Mouse (Mus musculus) left cerebral cortex, adult 9 months (tissue): ENCODE results near the gene Dcxr.
"Not testable (repeated sequence)": the region's sequence is repeated elsewhere in the genome, so short reads cannot be mapped to it uniquely, and the experiment has no call there.

Experiments used
- DNase-seq, 2 experiments: peaks; one replicate each; pipeline ENCODE4 v3.0.0; 2022; ENCODE audit warnings: low spot score in 2 of 2

The Dcxr gene

GRCm38 (mm10) chr11:120709551-120709950, 17.5 kb downstream of the Dcxr start:
- no peak for DNase-seq

- DNase-seq: no peak
Observed at GRCm38 (mm10) chr11:120707969-120708368, 19.1 kb downstream of the Dcxr start.

GRCm38 (mm10) chr11:120707225-120707624, 19.9 kb downstream of the Dcxr start:
- DNase-seq: no peak

- DNase-seq: no peak
Observed at GRCm38 (mm10) chr11:120706120-120706519, 21.0 kb downstream of the Dcxr start.

GRCm38 (mm10) chr11:120704486-120705325, 22.4 kb downstream of the Dcxr start:
- DNase-seq: no peak

- no peak for DNase-seq
Observed at GRCm38 (mm10) chr11:120703696-120704454, 23.2 kb downstream of the Dcxr start.

DNA sequence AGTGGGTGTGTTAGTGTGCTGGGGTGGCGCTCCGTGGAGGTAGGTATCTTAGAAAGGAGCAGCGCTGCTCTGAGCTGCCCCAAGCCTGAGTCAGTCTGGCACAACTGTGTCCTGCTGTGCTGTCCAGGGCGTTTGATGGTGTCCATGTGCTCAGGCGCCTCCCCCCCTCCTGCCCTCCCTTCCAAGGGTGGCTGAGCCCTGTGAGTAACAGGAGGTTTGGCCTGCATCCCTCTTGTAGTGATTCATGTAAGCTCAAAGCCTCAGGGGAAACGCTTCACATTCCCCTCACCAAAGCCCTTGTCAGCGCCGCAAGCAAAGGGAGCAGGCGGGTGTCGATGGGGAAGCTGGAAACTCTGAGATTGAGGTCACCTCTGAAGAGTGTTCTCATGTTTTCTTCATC, 29.3 kb downstream of the Dcxr start:
- no peak for DNase-seq

GRCm38 (mm10) chr11:120696568-120696967, 30.5 kb downstream of the Dcxr start:
- DNase-seq: no peak

DNA sequence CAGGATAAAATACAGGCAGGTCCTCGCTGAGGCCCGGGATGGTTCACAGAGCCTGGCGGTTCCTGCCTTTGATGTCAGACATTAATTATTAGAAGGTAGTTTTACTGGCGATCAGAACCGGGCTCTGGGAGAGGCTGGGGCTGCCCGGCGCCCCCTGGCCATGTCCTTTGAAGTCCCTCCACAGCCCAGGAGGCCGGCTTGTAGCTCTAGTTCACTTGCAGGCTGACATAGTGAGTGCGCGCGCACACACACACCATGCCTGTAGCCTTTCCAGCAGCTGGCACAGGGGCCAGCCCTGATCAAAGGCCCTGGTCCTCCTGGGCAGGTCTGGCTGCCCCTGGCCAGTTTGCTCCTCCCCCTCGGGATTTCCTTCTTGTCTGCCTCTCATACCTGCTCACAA, 31.4 kb downstream of the Dcxr start:
- no peak for DNase-seq

DNA sequence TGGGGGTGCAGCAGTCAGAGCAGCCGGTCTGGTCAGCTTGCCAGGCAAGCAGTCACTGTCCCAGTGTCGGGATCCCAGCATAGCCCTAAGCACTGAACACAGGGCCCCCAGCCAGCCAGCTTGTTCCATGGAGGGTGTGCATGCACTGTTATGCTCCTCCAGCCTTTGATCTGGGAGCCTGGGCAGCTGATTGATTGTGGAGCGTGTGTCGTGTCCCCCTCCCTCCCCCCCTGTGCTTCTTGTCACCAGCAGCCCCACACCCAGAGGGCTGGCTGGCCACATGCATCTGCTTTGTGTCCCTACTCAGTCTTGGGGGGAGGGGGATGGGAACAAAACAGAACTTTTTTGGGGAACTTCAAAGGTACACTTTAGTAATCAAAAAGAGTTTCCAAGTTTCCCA, 31.9 kb downstream of the Dcxr start:
- DNase-seq: no peak

DNA sequence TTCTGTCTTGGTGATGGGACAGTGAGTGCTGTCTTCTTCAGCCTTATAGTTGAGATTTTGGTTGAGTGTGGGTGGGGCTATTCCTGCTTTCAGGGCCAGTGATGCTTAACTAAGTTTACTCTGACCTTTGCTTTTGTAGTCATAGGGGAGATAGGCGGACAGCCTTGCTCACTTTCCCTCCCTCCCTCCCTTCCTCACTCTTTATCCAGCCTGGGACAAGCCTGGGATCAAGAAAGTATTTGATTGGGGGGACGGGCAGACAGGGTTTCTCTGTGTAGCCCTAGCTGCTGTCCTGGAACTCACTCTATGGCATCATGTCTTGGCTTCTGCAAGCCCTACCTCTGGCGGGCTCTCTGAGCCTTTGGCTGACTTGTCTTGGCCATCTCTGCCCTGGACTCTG, 33.6 kb downstream of the Dcxr start:
- DNase-seq: no peak

DNA sequence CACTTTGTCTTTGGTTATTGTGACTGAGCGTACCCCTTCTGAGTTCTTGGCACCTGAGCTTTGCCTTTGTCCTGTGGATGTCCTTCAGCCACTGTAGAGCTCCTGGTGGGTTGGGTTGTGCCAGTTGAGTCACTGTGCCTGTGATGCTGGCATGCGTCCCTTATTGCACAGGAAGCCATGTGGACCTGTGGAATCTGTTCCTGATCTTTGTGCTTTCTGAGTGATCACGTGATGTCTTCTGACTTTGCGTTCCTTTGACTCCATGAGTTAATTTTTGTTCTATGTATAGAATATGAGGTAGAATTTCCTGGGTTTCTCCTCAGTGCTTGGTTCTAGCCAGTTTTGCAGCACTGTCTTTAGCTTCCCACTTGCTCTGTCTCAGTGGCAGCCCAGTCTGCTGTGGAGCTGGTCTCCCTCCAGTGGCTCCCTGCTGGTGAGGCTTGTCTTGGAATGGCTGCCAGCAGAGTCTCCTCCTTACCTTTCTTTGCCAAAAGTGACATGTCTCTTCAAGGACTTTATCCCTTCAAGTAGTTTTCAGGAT, 34.5 kb downstream of the Dcxr start:
- DNase-seq: peak in 1 of 2 experiments; percentile 35

DNA sequence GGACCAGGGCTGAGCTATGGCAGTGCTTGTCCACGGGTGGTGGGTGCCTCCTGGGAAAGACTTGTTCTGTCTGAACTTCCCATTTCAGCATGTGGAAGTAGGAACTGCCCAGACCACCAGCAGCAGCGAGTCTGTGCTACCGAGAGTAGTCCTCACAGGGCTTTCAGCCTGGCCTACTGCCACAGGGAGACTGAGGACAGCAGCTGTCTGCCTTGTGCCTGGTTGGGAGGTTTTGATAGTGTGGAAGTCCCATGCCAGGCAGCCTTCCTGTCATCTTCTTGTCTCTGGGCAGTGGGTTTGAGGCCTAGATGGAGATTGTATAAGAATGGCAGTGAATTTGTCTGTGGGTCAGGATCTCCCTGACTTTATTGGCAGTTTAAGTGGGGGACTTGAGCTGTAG, 37.7 kb downstream of the Dcxr start:
- no peak for DNase-seq

DNA sequence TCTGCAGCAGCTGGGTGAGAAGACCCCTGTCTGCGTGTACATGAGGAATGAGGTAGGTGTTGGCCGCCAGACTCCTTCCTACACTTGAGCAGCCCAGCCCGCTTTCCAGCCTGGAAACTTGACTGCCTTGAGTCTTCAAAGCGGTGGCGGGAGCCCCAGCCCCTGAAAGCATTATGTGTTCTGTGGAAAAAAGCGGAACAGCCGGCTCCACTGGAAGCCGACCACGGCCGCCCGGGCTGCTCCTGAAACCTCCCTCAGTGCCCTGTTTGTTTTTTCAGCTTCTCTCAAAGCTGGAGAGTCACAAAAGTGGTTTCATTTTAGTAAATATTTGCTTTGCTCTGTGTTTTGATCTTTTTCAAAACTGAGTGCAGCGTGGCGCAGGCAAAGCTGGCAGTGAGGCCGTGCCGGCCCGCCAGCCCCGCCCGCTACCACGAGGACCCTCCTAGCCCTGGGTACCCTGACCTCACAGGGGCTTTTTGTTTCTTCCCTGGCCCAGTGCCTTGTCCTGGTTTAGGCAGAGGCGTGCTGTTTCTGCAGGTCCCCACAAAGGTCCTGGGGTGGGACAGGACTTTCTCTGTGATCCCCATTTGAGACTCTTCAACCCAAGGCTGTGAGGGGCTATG, 40.3 kb downstream of the Dcxr start:
- DNase-seq: no peak

DNA sequence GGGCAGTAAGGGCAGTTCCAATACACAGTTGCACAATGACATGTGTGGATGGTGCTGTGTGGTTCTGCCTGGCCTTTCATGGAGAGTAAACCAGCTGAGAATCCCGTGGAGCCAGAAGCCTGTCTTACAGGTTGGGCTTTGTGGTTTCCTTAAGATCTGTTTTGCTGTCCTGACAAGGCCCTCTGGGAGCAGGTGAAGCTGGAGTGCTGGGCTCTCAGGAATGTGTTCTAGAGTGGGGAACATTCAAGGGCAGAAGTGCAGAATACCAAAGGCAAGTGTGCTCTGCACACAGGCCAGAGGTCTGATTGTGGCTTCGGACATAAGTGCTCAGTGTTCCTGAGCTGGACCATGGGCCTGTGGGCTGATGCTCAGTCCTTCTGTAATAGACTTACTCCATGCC, 42.4 kb downstream of the Dcxr start:
- no peak for DNase-seq

DNA sequence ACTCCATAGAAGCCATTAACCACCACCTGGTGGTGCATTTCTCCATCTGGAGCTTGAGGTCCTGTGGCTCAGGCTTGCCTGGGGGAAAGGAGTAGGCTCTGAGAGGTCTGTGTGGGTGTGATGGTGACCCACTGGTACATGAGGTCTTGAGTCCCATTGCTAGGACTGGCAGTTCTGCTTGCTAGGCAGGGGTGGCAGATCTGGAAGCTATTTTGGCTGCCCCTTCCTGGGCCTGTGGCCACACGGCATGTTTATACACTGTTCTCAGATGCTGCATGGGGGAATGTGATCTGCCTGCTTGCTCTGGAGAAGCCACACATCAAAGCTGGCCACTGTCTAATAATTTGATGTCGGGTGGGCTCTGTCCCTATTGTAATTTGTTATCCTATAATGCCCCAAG, 43.0 kb downstream of the Dcxr start:
- DNase-seq: no peak

- DNase-seq: no peak
Observed at GRCm38 (mm10) chr11:120683536-120683935, 43.5 kb downstream of the Dcxr start.

DNA sequence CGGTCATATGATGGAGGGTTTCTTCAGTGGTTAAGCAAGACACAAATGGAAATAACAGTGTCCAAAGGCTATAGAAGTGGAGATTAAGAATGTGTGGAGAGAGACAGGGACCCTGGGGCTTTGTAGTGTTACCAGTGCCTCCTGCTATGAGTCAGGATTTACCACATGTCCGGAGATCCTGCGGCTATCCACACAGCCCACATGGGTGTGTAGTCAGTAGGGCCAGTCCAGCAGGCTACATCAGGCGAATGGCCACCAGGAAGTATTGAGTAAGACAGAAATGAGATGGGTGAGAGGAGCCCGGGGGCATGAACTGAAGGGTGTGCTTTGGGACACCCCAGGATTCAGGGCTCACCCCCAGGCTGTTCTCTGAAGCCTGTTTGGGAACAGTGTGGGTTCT, 44.4 kb downstream of the Dcxr start:
- no peak for DNase-seq

DNA sequence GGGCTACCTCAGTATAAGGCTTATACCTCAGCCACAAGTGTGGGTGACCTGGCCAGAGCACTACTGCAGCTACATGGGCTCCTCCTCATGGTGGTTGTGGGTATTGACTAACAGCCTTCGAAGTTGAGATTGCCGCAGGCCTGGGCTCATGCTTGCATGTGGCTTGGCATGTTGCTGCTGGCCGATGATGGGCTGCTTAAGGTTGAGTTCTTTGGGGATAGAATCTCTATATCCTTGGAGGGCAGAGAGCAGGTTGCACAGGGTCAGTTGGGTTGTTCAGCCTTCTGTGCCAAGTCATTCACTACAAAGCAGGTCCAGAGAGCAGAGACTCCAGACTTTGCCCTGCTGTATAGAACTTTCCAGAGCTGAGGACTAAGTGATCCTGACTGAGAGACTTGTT, 47.2 kb downstream of the Dcxr start:
- no peak for DNase-seq

DNA sequence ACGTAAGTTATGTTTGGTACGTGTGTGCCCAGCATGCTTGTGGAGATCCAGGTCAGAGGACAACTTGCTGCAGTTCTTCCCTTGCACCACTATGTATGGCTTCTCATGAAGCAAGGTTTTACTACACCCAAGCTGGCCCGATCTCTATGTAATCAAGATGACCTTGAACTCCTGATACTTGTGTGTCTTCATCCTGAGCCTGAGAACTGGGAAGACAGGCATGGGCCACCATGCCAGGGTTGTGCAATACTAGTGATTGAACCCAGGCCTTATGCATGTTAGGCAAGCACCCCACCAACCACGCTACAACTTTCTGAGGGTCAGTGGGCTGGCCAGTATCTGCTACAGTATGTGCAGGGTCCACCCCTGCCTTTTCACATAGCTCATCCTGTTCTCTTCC, 50.1 kb downstream of the Dcxr start:
- no peak for DNase-seq

DNA sequence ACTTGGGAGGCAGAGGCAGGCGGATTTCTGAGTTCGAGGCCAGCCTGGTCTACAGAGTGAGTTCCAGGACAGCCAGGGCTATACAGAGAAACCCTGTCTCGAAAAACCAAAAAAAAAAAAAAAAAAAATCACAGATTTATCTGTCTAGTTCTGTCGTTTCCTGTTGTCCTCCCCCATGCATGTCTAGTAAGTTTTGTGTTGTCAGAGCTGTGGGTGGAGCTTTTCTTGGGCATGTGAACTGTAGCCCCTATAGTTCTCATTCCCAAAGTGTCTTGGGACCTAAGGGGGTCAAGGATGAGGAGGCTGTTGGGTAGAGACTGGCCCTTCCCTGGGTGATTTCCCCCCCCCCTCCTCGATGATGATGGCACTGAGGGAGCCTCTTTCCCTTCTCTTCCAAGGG, 51.2 kb downstream of the Dcxr start:
- not testable (repeated sequence) for DNase-seq
